Mouse (Mus musculus) cerebellum, postnatal 36 days (tissue): ENCODE data around the gene Kcnn3.

Experiments used
- DNase-seq, 2 experiments: peaks; one replicate each; pipeline ENCODE4 v3.0.0; 2021 to 2022; ENCODE audit warnings: mixed read lengths in 2 of 2

Gene Kcnn3

GRCm38 (mm10) chr3:89677617-89678016 lies 157.7 kb downstream of the Kcnn3 start:
- no peak for DNase-seq

GRCm38 (mm10) chr3:89686031-89686430 lies 166.1 kb downstream of the Kcnn3 start:
- no peak for DNase-seq

GRCm38 (mm10) chr3:89688694-89689581 lies 169.0 kb downstream of the Kcnn3 start:
- DNase-seq = peak; percentile 89 to 92

GRCm38 (mm10) chr3:89691776-89692175 lies 171.8 kb downstream of the Kcnn3 start:
- DNase-seq = no peak

- no peak for DNase-seq
Measured at GRCm38 (mm10) chr3:89696152-89696821, 176.3 kb downstream of the Kcnn3 start.

GRCm38 (mm10) chr3:89698958-89699357 lies 179.0 kb downstream of the Kcnn3 start:
- no peak for DNase-seq

DNA sequence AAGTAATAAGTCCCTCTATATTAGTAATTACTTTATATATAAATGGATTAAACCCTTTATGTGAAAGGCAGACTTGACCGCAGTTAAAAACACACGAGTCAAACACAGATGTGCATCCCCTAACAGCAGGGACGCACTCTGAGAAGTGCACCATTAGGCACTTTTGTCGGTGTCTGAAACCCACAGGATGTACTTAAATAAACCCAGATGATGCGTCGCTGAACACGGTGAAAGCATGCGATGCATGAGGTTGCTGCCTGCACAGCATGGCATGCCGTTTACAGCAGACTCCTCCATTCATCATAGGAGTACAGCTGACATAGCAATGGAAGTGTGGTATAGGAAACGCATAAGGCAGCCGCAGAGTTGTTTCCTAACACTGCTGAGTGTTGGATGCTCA lies 180.5 kb downstream of the Kcnn3 start:
- DNase-seq = no peak

DNA sequence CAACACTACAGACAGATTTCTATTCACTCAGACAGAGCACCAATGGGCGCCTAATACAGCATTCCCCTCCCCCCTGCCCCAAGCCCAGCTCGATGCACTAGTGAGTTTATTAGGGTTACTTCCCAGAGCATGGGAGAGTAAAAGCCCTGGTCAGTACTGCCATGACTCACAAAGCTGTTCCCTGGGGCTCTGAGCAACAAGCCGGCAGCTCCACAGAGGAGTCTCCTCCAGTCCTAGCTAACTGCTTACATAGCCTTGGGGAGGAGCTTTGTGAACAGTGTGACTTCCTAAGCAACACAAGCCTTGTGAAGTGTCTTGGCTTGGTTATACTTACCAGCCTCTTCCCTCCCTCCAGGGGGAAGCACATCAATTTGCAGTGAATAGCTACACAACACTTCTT lies 183.6 kb downstream of the Kcnn3 start:
- DNase-seq = no peak

- no peak for DNase-seq
Measured at GRCm38 (mm10) chr3:89704064-89704463, 184.1 kb downstream of the Kcnn3 start.

DNA sequence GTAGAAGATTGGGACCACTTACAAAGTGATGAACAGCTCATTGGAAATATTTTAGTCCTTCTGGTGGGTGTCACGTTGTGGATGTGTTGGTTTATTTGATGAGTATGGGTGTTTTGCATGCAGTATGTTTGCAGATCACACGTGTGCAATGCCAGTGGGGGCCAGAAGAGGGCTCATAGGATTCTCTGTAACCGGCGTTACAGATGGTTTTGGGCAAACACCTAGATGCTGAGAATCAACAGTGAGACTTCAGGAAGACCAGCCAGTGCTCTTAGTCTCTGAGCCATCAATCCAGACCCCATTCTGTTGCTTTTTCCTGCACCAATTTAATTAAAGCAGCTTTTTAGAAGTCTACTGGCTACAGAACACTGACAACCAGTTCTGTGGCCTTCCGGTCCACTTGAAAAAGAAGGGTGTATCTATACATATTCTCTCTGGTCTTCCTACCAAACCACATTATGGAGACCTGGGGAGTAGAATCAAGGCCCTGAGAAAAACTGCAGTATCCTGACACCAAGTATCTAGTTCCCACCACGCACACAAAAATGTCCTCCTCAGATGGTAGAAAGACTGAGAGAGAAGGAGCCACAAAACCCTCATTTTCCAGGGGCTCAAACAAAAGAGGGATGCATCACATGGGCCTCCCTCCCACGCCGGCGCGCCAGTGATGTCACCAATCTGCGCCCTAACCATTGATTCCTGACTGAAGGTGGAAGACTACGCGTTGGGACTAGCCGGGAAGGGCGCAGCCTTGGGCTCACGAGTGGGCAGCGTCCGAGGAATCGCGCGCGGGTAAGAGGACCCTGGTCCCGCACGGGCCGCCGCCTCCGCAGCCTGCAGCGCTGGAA lies 194.6 kb downstream of the Kcnn3 start, which contains the start of gene Adar:
Adar (plus strand) TSS at position 664 of the 848 bp plus-strand sequence.
- peak; percentile 89 to 91 for DNase-seq

GRCm38 (mm10) chr3:89715207-89715966 lies 195.4 kb downstream of the Kcnn3 start:
- DNase-seq = peak; percentile 69 to 74

DNA sequence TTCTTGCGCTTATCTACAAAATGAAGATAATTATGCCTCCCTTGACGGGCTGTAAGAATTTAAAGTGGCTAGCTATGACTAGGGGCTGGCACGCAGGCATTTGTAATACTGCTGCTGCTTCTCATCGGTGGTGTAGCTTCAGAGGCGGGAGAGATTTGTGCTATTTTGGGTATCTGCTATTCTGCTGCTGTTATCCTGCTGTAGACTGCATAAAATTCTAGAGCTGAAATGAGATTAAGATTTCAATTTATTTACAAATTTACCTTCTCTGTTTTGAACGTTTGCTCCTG lies 195.9 kb downstream of the Kcnn3 start:
- DNase-seq = no peak

DNA sequence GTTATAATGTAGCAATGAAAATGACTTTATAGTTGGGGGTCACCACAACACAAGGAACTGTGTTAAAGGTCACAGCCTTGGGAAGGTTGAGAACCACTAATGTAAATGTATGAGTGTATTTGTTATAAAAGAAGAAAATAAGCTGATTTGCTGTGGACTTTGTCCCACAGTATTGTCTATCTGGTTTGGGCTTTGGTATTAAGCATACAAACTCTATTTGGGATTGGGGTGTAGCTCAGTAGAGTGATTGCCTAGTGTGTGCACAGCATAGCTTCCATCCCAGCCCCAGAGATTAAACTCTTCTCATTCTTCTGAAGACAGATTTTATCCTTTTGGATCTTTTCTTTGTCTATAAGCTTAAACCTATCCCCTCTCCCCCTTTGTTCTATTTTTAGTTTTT lies 202.1 kb downstream of the Kcnn3 start:
- no peak for DNase-seq

GRCm38 (mm10) chr3:89723400-89724084 lies 203.6 kb downstream of the Kcnn3 start:
- no peak for DNase-seq
